ENCODE assay signal across 8 mouse cellular contexts in genomic region chr17:43158741-43159140, GRCm38 (mm10).
DNase-seq lines count a peak whose midpoint lies in the region; ATAC-seq lines count a peak whose summit lies in the region.

No protein-coding gene starts in this region.

- peaks cover 16% of the 10 kb centered on the region for H3K4me1 ChIP-seq in lung, embryonic 15.5 days
- peaks cover 16% of the 10 kb centered on the region for H3K4me1 ChIP-seq in forebrain, embryonic 15.5 days
- peaks cover 20% of the 10 kb centered on the region for H3K4me1 ChIP-seq in limb, embryonic 12.5 days (replicated peaks)
- H3K4me1 ChIP-seq in stomach, embryonic 16.5 days (ENCODE audit: control insufficient read depth, insufficient read depth, low read length): peaks cover 16% of the 10 kb centered on the region

- H3K9ac ChIP-seq in lung, embryonic 15.5 days: no peak overlapping the region
- H3K9ac ChIP-seq in forebrain, embryonic 15.5 days (replicated peaks): no peak overlapping the region
- H3K9ac ChIP-seq in limb, embryonic 12.5 days (replicated peaks): no peak overlapping the region
- H3K9ac ChIP-seq in stomach, embryonic 16.5 days (ENCODE audit: low read length): peak overlapping the region; percentile 37; the same call in 1 of the 2 replicates

- peak overlapping the region; percentile 29 for H3K4me2 ChIP-seq in lung, embryonic 15.5 days
- H3K4me2 ChIP-seq in forebrain, embryonic 15.5 days (replicated peaks): peak overlapping the region; percentile 51
- peak overlapping the region; percentile 48 for H3K4me2 ChIP-seq in limb, embryonic 12.5 days
- H3K4me2 ChIP-seq in stomach, embryonic 16.5 days (ENCODE audit: low read depth, low read length): peak overlapping the region; percentile 45

- H3K27ac ChIP-seq in lung, embryonic 15.5 days: peak overlapping the region; percentile 48; the same call in 1 of the 2 replicates
- H3K27ac ChIP-seq in forebrain, embryonic 15.5 days (replicated peaks): peak overlapping the region; percentile 81
- peak overlapping the region; percentile 66; the same call in 1 of the 2 replicates for H3K27ac ChIP-seq in limb, embryonic 12.5 days
- peak overlapping the region; percentile 83 for H3K27ac ChIP-seq in stomach, embryonic 16.5 days (ENCODE audit: low read length)

- DNase-seq in lung, postnatal 25 days (ENCODE audit: low spot score): no peak
- DNase-seq in adrenal gland, adult 18-20 months (ENCODE audit: low spot score in 2 of 2): no peak
- DNase-seq in left cerebral cortex, adult 18-20 months (ENCODE audit: low spot score in 2 of 2): no peak
- no peak for DNase-seq in spleen, adult 12 weeks (ENCODE audit: low spot score)

- no peaks in the 10 kb centered on the region for H3K36me3 ChIP-seq in lung, embryonic 15.5 days
- H3K36me3 ChIP-seq in forebrain, embryonic 15.5 days: no peaks in the 10 kb centered on the region
- no peaks in the 10 kb centered on the region for H3K36me3 ChIP-seq in limb, embryonic 12.5 days
- no peaks in the 10 kb centered on the region for H3K36me3 ChIP-seq in stomach, embryonic 16.5 days (ENCODE audit: control insufficient read depth, insufficient read depth, low read length)

- peak; percentile 69; the same call in 1 of the 2 replicates for ATAC-seq in lung, embryonic 15.5 days (ENCODE audit: borderline replicate concordance, extremely low read depth, low FRiP score, low TSS enrichment)
- ATAC-seq in forebrain, embryonic 15.5 days (replicated peaks): peak; percentile 65
- ATAC-seq in limb, embryonic 12.5 days (ENCODE audit: insufficient number of reproducible peaks, insufficient read depth, low FRiP score, low TSS enrichment, low read depth): peak; percentile 82; the same call in 1 of the 2 replicates
- ATAC-seq in stomach, embryonic 16.5 days (ENCODE audit: insufficient read depth, low FRiP score): no peak

- H3K27me3 ChIP-seq in lung, embryonic 15.5 days: no peaks in the 10 kb centered on the region
- H3K27me3 ChIP-seq in forebrain, embryonic 15.5 days: no peaks in the 10 kb centered on the region
- no peaks in the 10 kb centered on the region for H3K27me3 ChIP-seq in limb, embryonic 12.5 days
- H3K27me3 ChIP-seq in stomach, embryonic 16.5 days (ENCODE audit: control insufficient read depth, insufficient read depth, low read length): no peaks in the 10 kb centered on the region

- WGBS in lung, embryonic 15.5 days: 21% methylated on average over 10 of the region's 10 CpGs
- 41% methylated on average over 10 of the region's 10 CpGs for WGBS in forebrain, embryonic 15.5 days
- 18% methylated on average over 10 of the region's 10 CpGs for WGBS in limb, embryonic 12.5 days
- 23% methylated on average over 10 of the region's 10 CpGs for WGBS in stomach, embryonic 16.5 days

- no peak overlapping the region for H3K4me3 ChIP-seq in lung, embryonic 15.5 days
- no peak overlapping the region for H3K4me3 ChIP-seq in forebrain, embryonic 15.5 days
- peak overlapping the region; percentile 19 for H3K4me3 ChIP-seq in limb, embryonic 12.5 days (replicated peaks)
- no peak overlapping the region for H3K4me3 ChIP-seq in stomach, embryonic 16.5 days (replicated peaks; ENCODE audit: low read length)

- H3K9me3 ChIP-seq in lung, embryonic 15.5 days: no peaks in the 10 kb centered on the region
- no peaks in the 10 kb centered on the region for H3K9me3 ChIP-seq in forebrain, embryonic 15.5 days
- no peaks in the 10 kb centered on the region for H3K9me3 ChIP-seq in limb, embryonic 12.5 days
- no peaks in the 10 kb centered on the region for H3K9me3 ChIP-seq in stomach, embryonic 16.5 days (replicated peaks; ENCODE audit: control insufficient read depth, low read length)
